ENCODE assay signal across 24 mouse cellular contexts in genomic region chr15:61366276-61366675, GRCm38 (mm10).
DNase-seq lines count a peak whose midpoint lies in the region; ATAC-seq and TF ChIP-seq lines count a peak whose summit lies in the region.
"Had no signal": no experiment of that assay in that cellular context is flagged by ENCODE, and none has a peak within 500 bp of the region (broad histone marks: within the 10 kb centered on the region; RNA-seq: fewer than 3 reads in every experiment).

No protein-coding gene starts in this region.

- no peaks in the 10 kb centered on the region for H3K36me3 ChIP-seq in hindbrain, postnatal 0 days (ENCODE audit: insufficient read depth, low read length)
- no peaks in the 10 kb centered on the region for H3K36me3 ChIP-seq in hindbrain, embryonic 12.5 days
- no peaks in the 10 kb centered on the region for H3K36me3 ChIP-seq in midbrain, embryonic 15.5 days (replicated peaks)
- no peaks in the 10 kb centered on the region for H3K36me3 ChIP-seq in midbrain, embryonic 11.5 days (ENCODE audit: control insufficient read depth, insufficient read depth, low read length)
- H3K36me3 ChIP-seq in lung, embryonic 16.5 days (ENCODE audit: control insufficient read depth, insufficient read depth, low read length) = no peaks in the 10 kb centered on the region
- H3K36me3 ChIP-seq: embryonic facial prominence, embryonic 15.5 days; forebrain, embryonic 15.5 days; liver, embryonic 15.5 days; midbrain, embryonic 10.5 days had no signal

- ATAC-seq in hindbrain, postnatal 0 days = no peak
- ATAC-seq in hindbrain, embryonic 12.5 days (ENCODE audit: low FRiP score) = no peak
- peak; percentile 60; the same call in 1 of the 2 replicates for ATAC-seq in midbrain, embryonic 15.5 days (replicated peaks)
- no peak for ATAC-seq in midbrain, embryonic 11.5 days (ENCODE audit: low FRiP score)
- ATAC-seq in lung, embryonic 16.5 days (ENCODE audit: low read depth) = peak; percentile 94
- ATAC-seq: forebrain, embryonic 15.5 days; hindbrain, embryonic 16.5 days; intestine, postnatal 0 days had no signal

- peak; percentile 14 for DNase-seq in hindbrain, postnatal 0 days (ENCODE audit: low spot score)
- no peak for DNase-seq in midbrain, embryonic 11.5 days (ENCODE audit: low spot score, missing footprints)
- DNase-seq in lung, postnatal 36 days = peak; percentile 19
- no peak for DNase-seq in ovary, postnatal 10 days (ENCODE audit: low spot score)
- DNase-seq: adrenal gland, adult 8-10 months; cerebellum, adult 18-20 months; gastrocnemius, postnatal 10 days; heart, adult 11 months; heart, postnatal 4 days; kidney, postnatal 10 days; thymus, adult 2 months; thymus, postnatal 4 days had no signal

- H3K4me2 ChIP-seq in hindbrain, postnatal 0 days (ENCODE audit: low read depth, low read length) = no peak overlapping the region
- no peak overlapping the region for H3K4me2 ChIP-seq in hindbrain, embryonic 12.5 days (replicated peaks)
- no peak overlapping the region for H3K4me2 ChIP-seq in midbrain, embryonic 15.5 days
- no peak overlapping the region for H3K4me2 ChIP-seq in midbrain, embryonic 11.5 days
- H3K4me2 ChIP-seq in lung, embryonic 16.5 days (ENCODE audit: low read depth, low read length) = no peak overlapping the region
- H3K4me2 ChIP-seq: embryonic facial prominence, embryonic 15.5 days; forebrain, embryonic 15.5 days; liver, embryonic 15.5 days had no signal

- H3K4me3 ChIP-seq in hindbrain, postnatal 0 days (ENCODE audit: low read length) = no peak overlapping the region
- no peak overlapping the region for H3K4me3 ChIP-seq in hindbrain, embryonic 12.5 days
- no peak overlapping the region for H3K4me3 ChIP-seq in midbrain, embryonic 15.5 days
- no peak overlapping the region for H3K4me3 ChIP-seq in midbrain, embryonic 11.5 days (ENCODE audit: low read depth, low read length)
- no peak overlapping the region for H3K4me3 ChIP-seq in lung, embryonic 16.5 days (ENCODE audit: low read length)
- H3K4me3 ChIP-seq: embryonic facial prominence, embryonic 15.5 days; forebrain, embryonic 15.5 days; left cerebral cortex, adult 2 months; liver, embryonic 15.5 days; midbrain, embryonic 10.5 days; myocyte had no signal

- H3K27me3 ChIP-seq in hindbrain, postnatal 0 days (ENCODE audit: insufficient read depth, low read length) = no peaks in the 10 kb centered on the region
- H3K27me3 ChIP-seq in hindbrain, embryonic 12.5 days = no peaks in the 10 kb centered on the region
- no peaks in the 10 kb centered on the region for H3K27me3 ChIP-seq in midbrain, embryonic 15.5 days (replicated peaks)
- H3K27me3 ChIP-seq in midbrain, embryonic 11.5 days (ENCODE audit: control insufficient read depth, insufficient read depth, low read length) = no peaks in the 10 kb centered on the region
- no peaks in the 10 kb centered on the region for H3K27me3 ChIP-seq in lung, embryonic 16.5 days (ENCODE audit: control insufficient read depth, insufficient read depth, low read depth, low read length)
- H3K27me3 ChIP-seq: embryonic facial prominence, embryonic 15.5 days; forebrain, embryonic 15.5 days; liver, embryonic 15.5 days had no signal

- WGBS in hindbrain, postnatal 0 days = 49% methylated on average over 3 of the region's 3 CpGs
- WGBS in hindbrain, embryonic 12.5 days = 86% methylated on average over 3 of the region's 3 CpGs
- WGBS in midbrain, embryonic 15.5 days = 57% methylated on average over 3 of the region's 3 CpGs
- WGBS in midbrain, embryonic 11.5 days = 83% methylated on average over 3 of the region's 3 CpGs
- WGBS in lung, embryonic 16.5 days = 38% methylated on average over 3 of the region's 3 CpGs

- H3K27ac ChIP-seq in hindbrain, postnatal 0 days = no peak overlapping the region
- H3K27ac ChIP-seq in hindbrain, embryonic 12.5 days = no peak overlapping the region
- H3K27ac ChIP-seq in midbrain, embryonic 15.5 days = no peak overlapping the region
- no peak overlapping the region for H3K27ac ChIP-seq in midbrain, embryonic 11.5 days (ENCODE audit: low read depth, low read length)
- peak overlapping the region; percentile 62; the same call in 1 of the 2 replicates for H3K27ac ChIP-seq in lung, embryonic 16.5 days (ENCODE audit: low read length)
- H3K27ac ChIP-seq: embryonic facial prominence, embryonic 15.5 days; forebrain, embryonic 15.5 days; left cerebral cortex, adult 2 months; liver, embryonic 15.5 days; midbrain, embryonic 10.5 days; stomach, postnatal 0 days had no signal

- H3K9ac ChIP-seq in hindbrain, postnatal 0 days (replicated peaks; ENCODE audit: low read length) = no peak overlapping the region
- no peak overlapping the region for H3K9ac ChIP-seq in hindbrain, embryonic 12.5 days
- no peak overlapping the region for H3K9ac ChIP-seq in midbrain, embryonic 15.5 days
- H3K9ac ChIP-seq in midbrain, embryonic 11.5 days (ENCODE audit: low read length) = no peak overlapping the region
- H3K9ac ChIP-seq in lung, embryonic 16.5 days (ENCODE audit: low read length) = no peak overlapping the region
- H3K9ac ChIP-seq: embryonic facial prominence, embryonic 15.5 days; forebrain, embryonic 15.5 days; liver, embryonic 15.5 days had no signal

- H3K9me3 ChIP-seq in hindbrain, postnatal 0 days (ENCODE audit: low read length) = no peaks in the 10 kb centered on the region
- no peaks in the 10 kb centered on the region for H3K9me3 ChIP-seq in hindbrain, embryonic 12.5 days (replicated peaks)
- H3K9me3 ChIP-seq in midbrain, embryonic 15.5 days = no peaks in the 10 kb centered on the region
- no peaks in the 10 kb centered on the region for H3K9me3 ChIP-seq in midbrain, embryonic 11.5 days (ENCODE audit: control insufficient read depth, low read length)
- H3K9me3 ChIP-seq in lung, embryonic 16.5 days (ENCODE audit: control insufficient read depth, low read length) = no peaks in the 10 kb centered on the region
- H3K9me3 ChIP-seq: embryonic facial prominence, embryonic 15.5 days; forebrain, embryonic 15.5 days; liver, embryonic 15.5 days; midbrain, embryonic 10.5 days had no signal

- no peaks in the 10 kb centered on the region for H3K4me1 ChIP-seq in hindbrain, postnatal 0 days (ENCODE audit: insufficient read depth, low read length)
- H3K4me1 ChIP-seq in hindbrain, embryonic 12.5 days = no peaks in the 10 kb centered on the region
- H3K4me1 ChIP-seq in midbrain, embryonic 15.5 days = no peaks in the 10 kb centered on the region
- H3K4me1 ChIP-seq in midbrain, embryonic 11.5 days (ENCODE audit: control insufficient read depth, insufficient read depth, low read length) = no peaks in the 10 kb centered on the region
- peaks cover 2% of the 10 kb centered on the region for H3K4me1 ChIP-seq in lung, embryonic 16.5 days (replicated peaks; ENCODE audit: control insufficient read depth, insufficient read depth, low read length)
- H3K4me1 ChIP-seq: embryonic facial prominence, embryonic 15.5 days; forebrain, embryonic 15.5 days; liver, embryonic 15.5 days; midbrain, embryonic 10.5 days had no signal

- TF ChIP-seq CTCF in hindbrain, postnatal 0 days (IDR thresholded peaks at IDR 0.05; ENCODE audit: low read depth) = no peak

Comparison
In these comparisons a context has a peak if more than half of its experiments do, and no peak if none do; other contexts are left out.
1. ATAC-seq: peak in midbrain, embryonic 15.5 days (single experiment) and lung, embryonic 16.5 days (single experiment); none in hindbrain, postnatal 0 days (single experiment), hindbrain, embryonic 12.5 days (single experiment) and midbrain, embryonic 11.5 days (single experiment).
2. DNase-seq: peak in hindbrain, postnatal 0 days (single experiment) and lung, postnatal 36 days (single experiment); none in midbrain, embryonic 11.5 days (single experiment) and ovary, postnatal 10 days (single experiment).